Mouse (Mus musculus) left cerebral cortex, adult 8-10 months (tissue): ENCODE data around the gene Olfr689. TPM values are rescaled to one million over a fixed set of nuclear protein-coding genes. Genes with fewer than 3 reads are reported as not detected.
"Not testable (repeated sequence)": the region's sequence is repeated elsewhere in the genome, so short reads cannot be mapped to it uniquely, and the experiment has no call there.

ENCODE experiments used
- DNase-seq, 2 experiments: peaks; one replicate each; pipeline ENCODE4 v3.0.0; 2022; ENCODE audit warnings: low spot score in 2 of 2
- total RNA-seq, 4 experiments: library from RNA; stranded (reverse); gene quantifications; 2 replicates each; pipeline ENCODE4 v1.2.4; 2022

The Olfr689 gene
- not detected for total RNA-seq

DNA sequence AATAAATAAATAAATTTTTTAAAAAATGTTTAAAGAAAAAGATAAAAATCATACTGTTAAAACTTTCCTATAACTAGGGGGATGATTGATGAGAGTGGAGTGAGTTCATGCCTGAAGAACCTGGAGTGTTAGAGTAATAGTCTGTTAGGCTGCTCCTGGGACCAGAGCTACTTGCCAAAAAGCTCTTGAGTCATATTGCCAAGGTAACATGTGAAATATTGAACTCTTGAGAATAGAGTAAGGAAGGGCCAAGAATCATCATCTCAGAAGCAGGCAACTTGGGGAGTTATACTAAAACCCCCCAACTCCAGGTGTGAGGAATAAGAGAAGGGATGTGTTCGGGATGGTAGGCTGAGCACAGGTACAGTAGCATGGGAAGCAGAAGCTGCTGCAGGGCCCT lies at the start of gene Olfr689:
Gene Olfr689, plus strand, starts transcription at position 301 of the 400 bp plus-strand sequence.
- no peak for DNase-seq

- DNase-seq = no peak
These were observed 38.5 kb upstream of the Olfr689 start for GRCm38 (mm10) chr7:105272426-105272825.

GRCm38 (mm10) chr7:105287795-105288194 lies 23.2 kb upstream of the Olfr689 start, which contains the start of gene Olfr688:
Olfr688 (plus strand) TSS chr7:105288095.
- no peak for DNase-seq

- DNase-seq = no peak
These were observed 20.9 kb upstream of the Olfr689 start for GRCm38 (mm10) chr7:105290051-105290450.

- DNase-seq = no peak
These were observed 14.3 kb downstream of the Olfr689 start for GRCm38 (mm10) chr7:105325302-105325701.

GRCm38 (mm10) chr7:105334004-105334403 lies 23.0 kb downstream of the Olfr689 start, which contains the start of gene Olfr690:
Olfr690 (minus strand) TSS chr7:105334104.
- no peak for DNase-seq

GRCm38 (mm10) chr7:105342170-105342569 lies 31.2 kb downstream of the Olfr689 start, which contains the start of gene Olfr691:
Olfr691 (minus strand) TSS chr7:105342270.
- DNase-seq = no peak

DNA sequence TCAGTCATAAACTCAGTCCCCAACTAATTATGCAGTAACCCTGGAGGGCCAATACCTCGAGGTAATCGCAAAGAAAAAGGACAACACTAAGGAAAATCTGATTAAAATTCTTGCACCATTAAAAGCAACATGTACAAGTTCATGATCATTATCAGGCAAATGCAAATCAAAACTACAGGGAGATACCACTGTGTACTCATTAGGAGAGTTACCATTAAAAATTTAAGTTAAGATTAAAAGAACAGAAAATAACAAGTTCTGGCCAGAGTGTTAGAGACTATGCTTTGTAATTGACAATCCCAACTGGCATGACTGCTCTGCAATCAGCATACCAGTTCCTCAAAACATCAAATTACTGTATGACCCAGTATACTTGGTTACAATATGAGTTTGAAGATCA lies 31.8 kb downstream of the Olfr689 start:
- no peak for DNase-seq

GRCm38 (mm10) chr7:105356064-105356463 lies 45.1 kb downstream of the Olfr689 start:
- not testable (repeated sequence) for DNase-seq

DNA sequence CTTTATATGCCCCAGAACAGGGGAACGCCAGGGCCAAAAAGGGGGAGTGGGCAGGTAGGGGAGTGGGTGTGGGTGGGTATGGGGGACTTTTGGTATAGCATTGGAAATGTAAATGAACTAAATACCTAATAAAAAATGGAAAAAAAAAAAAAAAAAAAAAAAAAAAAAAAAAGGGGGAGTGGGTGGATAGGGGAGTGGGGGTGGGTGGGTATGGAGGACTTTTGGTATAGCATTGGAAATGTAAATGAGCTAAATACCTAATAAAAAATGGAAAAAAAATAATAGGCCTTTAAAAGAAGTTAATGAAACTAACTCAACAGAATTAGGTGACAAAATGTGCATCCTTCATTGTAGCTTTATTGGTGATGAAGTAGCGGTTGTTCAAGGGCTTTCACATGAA lies 45.5 kb downstream of the Olfr689 start:
- not testable (repeated sequence) for DNase-seq

DNA sequence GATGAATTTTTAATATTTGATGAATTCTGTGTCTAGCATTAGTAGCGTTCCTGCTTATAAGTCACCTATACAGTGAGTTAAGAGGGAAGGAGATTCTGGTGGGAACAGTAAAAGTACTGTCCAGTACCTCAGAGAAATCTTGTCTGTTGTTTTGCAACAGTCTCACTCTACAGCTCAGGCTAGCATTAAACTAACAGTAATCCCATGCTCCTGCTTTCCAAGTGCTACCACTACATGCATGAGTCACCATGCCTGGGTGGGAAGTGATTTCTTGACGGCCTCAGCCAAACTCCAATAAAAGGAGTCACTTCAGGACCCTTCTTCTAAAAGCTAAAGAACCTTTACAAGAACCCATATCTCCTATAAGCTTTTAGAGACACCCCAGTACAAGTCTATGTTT lies 50.7 kb downstream of the Olfr689 start:
- no peak for DNase-seq

DNA sequence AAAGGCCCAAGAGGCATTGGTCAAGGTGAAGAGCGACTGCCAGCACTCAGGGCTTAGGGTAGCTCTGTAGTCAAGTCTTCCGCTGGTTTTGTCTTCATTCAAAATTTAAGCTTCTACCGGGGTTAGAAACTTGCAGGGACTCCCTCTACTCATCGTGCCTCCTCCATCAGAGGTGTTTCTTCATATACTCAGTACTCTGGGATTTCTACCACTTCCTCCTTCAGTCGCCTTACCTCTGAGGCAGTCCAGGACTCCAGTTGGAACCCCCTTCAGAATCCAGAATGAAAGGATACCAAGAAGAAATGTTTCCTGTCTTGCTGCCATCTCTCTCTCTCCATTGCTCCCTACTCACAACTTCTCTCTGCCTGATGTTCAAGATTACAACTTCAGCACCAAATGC lies 56.3 kb downstream of the Olfr689 start:
- no peak for DNase-seq

- no peak for DNase-seq
These were observed 57.0 kb downstream of the Olfr689 start, which contains the start of gene Olfr692 for GRCm38 (mm10) chr7:105367930-105368329. Olfr692 (plus strand) TSS chr7:105368230.

- no peak for DNase-seq
These were observed 57.6 kb downstream of the Olfr689 start for GRCm38 (mm10) chr7:105368521-105368920.

Other genes starting within 250 kb of the Olfr689 start
- not detected for gene Olfr678, start 246.7 kb upstream of the Olfr689 start, total RNA-seq
- not detected for gene Olfr679, start 230.0 kb upstream of the Olfr689 start, total RNA-seq
- gene Olfr680-ps1, start 218.3 kb upstream of the Olfr689 start, total RNA-seq = not detected
- not detected for gene Olfr681, start 194.3 kb upstream of the Olfr689 start, total RNA-seq
- not detected for gene Olfr683, start 164.2 kb upstream of the Olfr689 start, total RNA-seq
- not detected for gene Olfr684, start 147.5 kb upstream of the Olfr689 start, total RNA-seq
- gene Olfr685, start 125.2 kb upstream of the Olfr689 start, total RNA-seq = not detected
- not detected for gene Olfr686, start 103.7 kb upstream of the Olfr689 start, total RNA-seq
- not detected for gene Olfr688, start 23.1 kb upstream of the Olfr689 start, total RNA-seq
- gene Olfr690, start 22.9 kb downstream of the Olfr689 start, total RNA-seq = under 1 TPM; 0.27 to 0.57 (median 0.40) TPM
- gene Olfr691, start 31.1 kb downstream of the Olfr689 start, total RNA-seq = 1 to 10 TPM in 2 of 4 experiments, under 1 TPM in 2; 0.63 to 1.3 (median 0.86) TPM
- not detected for gene Olfr692, start 57.1 kb downstream of the Olfr689 start, total RNA-seq
- gene Gm5901, start 63.9 kb downstream of the Olfr689 start, total RNA-seq = not detected
- 10 to 100 TPM; 64.6 to 72.6 (median 70.9) TPM for gene Fam160a2, start 88.9 kb downstream of the Olfr689 start, total RNA-seq
- 1 to 10 TPM in 2 of 4 experiments, under 1 TPM in 2; 0.98 to 2.0 (median 1.1) TPM for gene Cnga4, start 93.4 kb downstream of the Olfr689 start, total RNA-seq
- 10 to 100 TPM; 47.6 to 57.7 (median 52.5) TPM for gene Cckbr, start 114.6 kb downstream of the Olfr689 start, total RNA-seq
- gene Cavin3, start 171.1 kb downstream of the Olfr689 start, total RNA-seq = 10 to 100 TPM; 15.1 to 18.5 (median 17.0) TPM
- 100 to 1,000 TPM; 100 to 105 (median 101) TPM for gene Smpd1, start 243.2 kb downstream of the Olfr689 start, total RNA-seq